Mouse (Mus musculus) liver, adult 2 months (tissue): ENCODE measurements at regions not wholly inside any gene's neighbourhood (a gene's known extent, or its start where the extent isn't known, plus 50 kb on each side); places are given as distances from the start of the nearest gene placed in this dataset.
A peak's percentile ranks its signal among the peaks of the same experiment; 100 is the strongest.

Source experiments
- DNase-seq: peaks from one replicate; pipeline ENCODE4 v3.0.0-alpha.2; 2011; ENCODE audit warnings: low read depth, low spot score; ENCODE audit errors: extremely low read depth
- H3K27ac ChIP-seq: fragments of 200-500 bp; replicated peaks from 2 replicates; pipeline ENCODE4 v1.5.1; 2012; ENCODE audit warnings: low read depth, mild to moderate bottlenecking, control low read depth, inconsistent platforms, low read length; ENCODE audit not compliant: insufficient read depth
- H3K27me3 ChIP-seq: fragments of 200-500 bp; 2 replicates; pipeline ENCODE4 v1.6.1; 2012; ENCODE audit warnings: mild to moderate bottlenecking, moderate library complexity, low read length, inconsistent platforms; ENCODE audit not compliant: control insufficient read depth, insufficient read depth
- H3K36me3 ChIP-seq: fragments of 200-500 bp; 2 replicates; pipeline ENCODE4 v1.6.1; 2012; ENCODE audit warnings: low read length, inconsistent platforms; ENCODE audit not compliant: control insufficient read depth, insufficient read depth
- H3K4me1 ChIP-seq: fragments of 200-500 bp; 2 replicates; pipeline ENCODE4 v1.6.1; 2011; ENCODE audit warnings: low read length; ENCODE audit not compliant: control insufficient read depth, insufficient read depth
- H3K4me3 ChIP-seq: fragments of 200-500 bp; 2 replicates; pipeline ENCODE4 v1.5.1; 2011; ENCODE audit warnings: low read depth, mild to moderate bottlenecking, control low read depth, low read length, moderate library complexity; ENCODE audit not compliant: insufficient read depth
- H3K79me2 ChIP-seq: fragments of 200-500 bp; 2 replicates; pipeline ENCODE4 v1.6.1; 2012; ENCODE audit warnings: inconsistent platforms, mild to moderate bottlenecking, low read length, moderate library complexity; ENCODE audit not compliant: control insufficient read depth, insufficient read depth
- H3K9ac ChIP-seq: fragments of 200-500 bp; 2 replicates; pipeline ENCODE4 v1.6.1; 2012; ENCODE audit warnings: low read depth, mild to moderate bottlenecking, control low read depth, inconsistent platforms, low read length
- CTCF ChIP-seq: fragments of 200-500 bp; IDR thresholded peaks from 2 replicates; pipeline ENCODE4 v1.5.1; 2011; ENCODE audit warnings: low read depth, low read length, control low read depth
- POLR2A ChIP-seq: fragments of 200-500 bp; IDR thresholded peaks from 2 replicates; pipeline ENCODE4 v1.6.1; 2011; ENCODE audit warnings: low read length, control low read depth; ENCODE audit not compliant: insufficient read depth; ENCODE audit errors: extremely low read depth
- WGBS: fragments of 180-500 bp; shearing (Covaris S2); methylation state at CpG from one replicate; pipeline ENCODE4 v1.1.7; 2018; 5-methylcytosine and 5-hydroxymethylcytosine counted together

- WGBS = 72% methylated on average over 9 of the region's 9 CpGs
- TF ChIP-seq CTCF (no peak), POLR2A (no peak)
- Histone ChIP-seq H3K36me3 (no peaks in the 10 kb centered on the region), H3K27me3 (no peaks in the 10 kb centered on the region), H3K27ac (no peak overlapping the region), H3K4me1 (no peaks in the 10 kb centered on the region), H3K4me3 (no peak overlapping the region), H3K9ac (no peak overlapping the region), H3K79me2 (no peaks in the 10 kb centered on the region)
- DNase-seq = no peak
These were observed 56.2 kb upstream of the Tbx5 start for GRCm38 (mm10) chr5:119776106-119776887.

DNA sequence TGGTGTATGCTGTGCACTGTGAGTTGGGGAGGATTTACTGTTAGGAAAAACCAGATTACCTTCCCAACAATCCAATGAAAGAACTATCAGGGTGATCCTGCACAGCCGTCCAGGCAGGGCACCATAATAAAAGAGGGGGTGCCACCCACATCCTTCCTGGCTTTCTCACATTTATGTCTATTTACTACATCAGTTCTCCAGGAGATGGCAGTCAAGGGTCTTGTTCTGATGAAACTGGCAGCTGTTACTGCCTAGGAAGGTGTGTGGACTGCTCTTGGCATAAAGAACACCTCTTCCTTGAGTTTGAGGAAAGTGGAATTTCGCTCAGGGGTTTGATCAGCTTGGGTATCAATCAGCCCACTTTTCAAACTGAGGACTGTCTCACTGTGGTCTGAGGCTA, 54.6 kb upstream of the Tbx5 start:
- Histone ChIP-seq H3K27ac (no peak overlapping the region), H3K27me3 (no peaks in the 10 kb centered on the region), H3K9ac (no peak overlapping the region), H3K4me1 (no peaks in the 10 kb centered on the region), H3K4me3 (no peak overlapping the region), H3K79me2 (no peaks in the 10 kb centered on the region), H3K36me3 (no peaks in the 10 kb centered on the region)
- peak; percentile 27 for DNase-seq
- TF ChIP-seq CTCF = peak; percentile 21; the same call in 1 of the 2 replicates
- TF ChIP-seq POLR2A = no peak
- 14% methylated on average over 2 of the region's 2 CpGs for WGBS

GRCm38 (mm10) chr5:119781375-119781774, 51.1 kb upstream of the Tbx5 start:
- Histone ChIP-seq H3K27ac (no peak overlapping the region), H3K27me3 (no peaks in the 10 kb centered on the region), H3K9ac (no peak overlapping the region), H3K4me1 (no peaks in the 10 kb centered on the region), H3K4me3 (no peak overlapping the region), H3K79me2 (no peaks in the 10 kb centered on the region), H3K36me3 (no peaks in the 10 kb centered on the region)
- 32% methylated on average over 5 of the region's 5 CpGs for WGBS
- TF ChIP-seq CTCF = no peak
- DNase-seq = peak; percentile 49
